Mouse (Mus musculus) cerebellum, postnatal 25 days (tissue): ENCODE measurements at regions not wholly inside any gene's neighbourhood (a gene's known extent, or its start where the extent isn't known, plus 50 kb on each side); places are given as distances from the start of the nearest gene placed in this dataset.
A peak's percentile ranks its signal among the peaks of the same experiment; 100 is the strongest.
"Not testable (repeated sequence)": the region's sequence is repeated elsewhere in the genome, so short reads cannot be mapped to it uniquely, and the experiment has no call there.

Experiments used
- DNase-seq, 2 experiments: peaks; one replicate each; pipeline ENCODE4 v3.0.0; 2021; ENCODE audit warnings: mixed read lengths in 2 of 2

GRCm38 (mm10) chr6:31898609-31899008, 151.4 kb upstream of the 1700012A03Rik start:
- no peak for DNase-seq

GRCm38 (mm10) chr6:31897001-31897400, 153.0 kb upstream of the 1700012A03Rik start:
- DNase-seq, result peak in 1 of 2 experiments; percentile 26

DNA sequence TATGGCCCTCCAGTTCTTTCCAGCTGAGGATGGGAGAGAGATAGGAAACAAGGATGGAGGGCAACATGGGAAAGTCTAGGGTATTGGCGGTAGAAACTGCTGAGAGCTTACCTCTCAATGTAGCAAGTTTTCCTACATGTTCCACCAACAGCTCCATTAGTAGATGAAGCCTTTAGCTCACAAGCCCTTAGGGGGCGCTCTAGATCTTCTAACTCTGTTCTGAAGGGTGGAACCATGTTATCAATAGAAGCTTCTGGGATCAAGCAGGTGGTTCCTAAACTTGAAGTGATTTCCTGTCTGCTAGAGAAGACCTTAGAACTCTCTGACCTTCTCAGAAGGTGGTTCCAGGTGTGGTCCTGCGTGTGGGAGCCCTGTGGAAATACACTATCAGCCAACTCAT, 154.2 kb upstream of the 1700012A03Rik start:
- peak in 1 of 2 experiments; percentile 27 for DNase-seq

DNA sequence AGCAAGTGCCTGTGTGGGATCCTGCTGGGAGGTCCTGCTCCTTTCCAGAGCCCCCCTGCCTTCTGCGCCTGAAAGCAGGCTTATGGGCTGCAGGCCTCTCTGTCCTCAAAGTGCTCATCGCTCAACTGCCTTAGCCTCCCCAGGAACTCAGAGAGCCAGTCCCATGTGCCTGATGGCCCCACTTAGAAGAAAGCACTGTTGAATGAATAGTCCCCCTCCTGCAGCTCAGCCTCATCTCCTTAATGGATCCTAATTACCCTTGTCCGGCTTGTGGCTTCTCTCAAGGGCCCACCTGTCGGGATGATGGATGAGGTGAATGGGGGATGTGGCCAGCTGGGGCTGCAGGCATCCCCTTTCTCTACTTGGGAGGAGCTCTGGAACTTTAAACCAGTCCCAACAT, 163.1 kb upstream of the 1700012A03Rik start:
- no peak for DNase-seq

GRCm38 (mm10) chr6:31885196-31885595, 164.8 kb upstream of the 1700012A03Rik start:
- DNase-seq, result not testable (repeated sequence)

DNA sequence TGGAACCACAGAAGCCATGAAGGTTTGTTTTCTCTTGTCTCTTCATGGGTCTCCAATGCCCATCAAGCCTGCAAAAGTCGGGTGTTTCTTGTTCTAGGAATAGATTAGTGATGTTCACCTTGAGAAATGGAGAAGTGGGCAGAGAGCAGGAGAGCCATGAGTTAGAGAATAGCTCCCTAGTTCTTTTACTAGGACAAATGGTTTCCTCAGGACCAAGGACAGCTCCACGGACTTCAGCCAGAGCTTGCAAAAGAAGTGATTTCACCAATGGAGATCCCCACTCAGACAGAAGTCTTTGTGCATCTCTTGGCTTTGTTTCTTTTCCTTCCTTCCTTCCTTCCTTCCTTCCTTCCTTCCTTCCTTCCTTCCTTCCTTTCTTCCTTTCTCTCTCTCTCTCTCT, 166.3 kb upstream of the 1700012A03Rik start:
- DNase-seq, result no peak

DNA sequence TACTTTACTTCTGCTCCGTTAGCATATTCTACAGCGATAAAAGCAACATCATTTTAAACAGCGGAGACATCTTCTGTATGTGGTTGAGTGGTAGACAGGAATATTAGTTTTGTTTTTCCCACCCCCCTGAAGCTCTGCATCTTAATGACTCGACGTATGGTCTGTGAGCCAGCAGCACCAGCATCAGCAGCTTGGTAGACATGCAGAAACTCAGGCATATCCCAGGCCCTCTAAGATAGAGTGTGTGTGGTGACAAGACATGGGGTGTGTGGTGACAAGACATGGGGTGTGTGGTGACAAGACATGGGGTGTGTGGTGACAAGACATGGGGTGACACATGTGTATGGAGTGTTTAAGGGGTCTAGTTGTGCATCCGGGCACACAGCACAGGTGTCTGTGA, 175.4 kb upstream of the 1700012A03Rik start:
- no peak for DNase-seq

- peak in 1 of 2 experiments; percentile 9 for DNase-seq
Observed at GRCm38 (mm10) chr6:31873911-31874310, 176.1 kb upstream of the 1700012A03Rik start.

GRCm38 (mm10) chr6:31871766-31872165, 178.3 kb upstream of the 1700012A03Rik start:
- DNase-seq, result no peak

GRCm38 (mm10) chr6:31861996-31862395, 188.1 kb upstream of the 1700012A03Rik start:
- DNase-seq, result no peak

GRCm38 (mm10) chr6:31859621-31860020, 190.4 kb upstream of the 1700012A03Rik start:
- no peak for DNase-seq

GRCm38 (mm10) chr6:31854261-31854660, 195.8 kb upstream of the 1700012A03Rik start:
- no peak for DNase-seq

DNA sequence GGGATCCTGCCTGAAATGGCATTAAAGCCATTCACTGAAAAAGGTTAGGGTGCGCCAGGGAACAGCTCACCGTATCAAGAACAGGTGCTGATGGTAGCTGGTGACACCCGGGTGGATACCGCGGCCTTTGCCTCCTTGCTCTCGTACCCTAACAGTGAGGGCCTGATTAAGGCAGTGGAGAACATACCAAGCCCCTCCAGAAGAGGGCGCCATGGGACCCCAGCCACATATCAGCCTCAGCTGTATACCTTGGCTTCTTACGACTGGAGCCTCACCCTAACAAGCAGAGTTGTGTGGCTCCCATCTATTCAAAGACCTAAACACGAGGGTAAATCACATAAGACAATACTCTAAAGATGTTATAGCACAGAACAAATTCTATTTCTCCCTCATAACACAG, 203.7 kb upstream of the 1700012A03Rik start:
- peak in 1 of 2 experiments; percentile 19 for DNase-seq

DNA sequence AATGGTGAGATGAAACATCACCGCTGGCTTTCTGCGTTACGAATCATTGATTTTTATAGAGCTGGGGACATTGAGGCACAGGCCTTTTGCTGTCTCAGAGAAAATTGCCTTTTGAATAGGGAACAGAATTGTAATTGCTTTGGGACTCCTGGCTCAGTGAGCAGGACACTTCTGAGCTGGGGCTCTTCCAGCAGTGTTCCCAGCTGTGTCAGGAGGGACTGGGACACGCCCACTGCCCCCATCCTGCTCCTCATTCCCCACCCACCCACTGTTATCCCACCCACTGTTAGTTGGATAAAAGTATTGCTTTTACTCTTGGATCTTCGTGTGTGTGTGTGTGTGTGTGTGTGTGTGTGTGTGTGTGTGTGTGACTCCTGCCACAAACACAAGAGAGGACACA, 204.4 kb upstream of the 1700012A03Rik start:
- DNase-seq, result no peak

GRCm38 (mm10) chr6:31840621-31841020, 209.4 kb upstream of the 1700012A03Rik start:
- DNase-seq, result peak in 1 of 2 experiments; percentile 26

DNA sequence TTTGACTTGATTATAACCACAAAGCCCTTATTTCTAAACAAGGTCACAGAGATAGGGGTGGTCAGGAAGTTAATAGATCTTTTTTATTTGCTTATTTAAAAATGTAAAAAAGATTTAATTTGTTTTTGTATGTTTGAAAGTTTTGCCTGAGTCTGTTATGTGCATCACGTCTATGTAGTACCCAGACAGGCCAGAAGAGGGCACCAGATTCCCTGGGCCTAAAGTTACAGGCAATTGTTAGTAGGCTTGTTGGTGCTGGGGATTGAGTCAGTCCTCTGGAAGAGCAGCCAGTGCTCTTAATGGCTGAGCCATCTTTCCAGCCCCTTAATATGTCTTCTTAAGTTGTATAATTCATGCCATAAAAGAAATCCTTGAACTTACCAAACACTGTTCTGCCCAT, 211.5 kb upstream of the 1700012A03Rik start:
- DNase-seq, result peak in 1 of 2 experiments; percentile 35

DNA sequence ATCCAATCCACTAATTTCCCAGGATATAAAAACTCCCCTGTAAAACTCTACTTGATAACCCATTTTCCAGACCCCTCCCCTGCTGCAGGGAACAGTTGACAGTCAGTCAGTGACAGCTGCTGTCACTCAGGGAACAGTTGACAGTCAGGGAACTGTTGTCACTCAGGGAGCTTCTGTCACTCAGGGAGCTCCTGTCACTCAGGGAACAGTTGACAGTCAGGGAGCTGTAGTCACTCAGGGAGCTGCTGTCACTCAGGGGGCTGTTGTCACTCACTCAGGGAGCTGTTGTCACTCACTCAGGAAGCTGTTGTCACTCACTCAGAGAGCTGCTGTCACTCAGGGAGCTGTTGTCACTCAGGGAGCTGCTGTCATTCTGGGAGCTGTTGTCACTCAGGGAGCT, 214.3 kb upstream of the 1700012A03Rik start:
- no peak for DNase-seq

DNA sequence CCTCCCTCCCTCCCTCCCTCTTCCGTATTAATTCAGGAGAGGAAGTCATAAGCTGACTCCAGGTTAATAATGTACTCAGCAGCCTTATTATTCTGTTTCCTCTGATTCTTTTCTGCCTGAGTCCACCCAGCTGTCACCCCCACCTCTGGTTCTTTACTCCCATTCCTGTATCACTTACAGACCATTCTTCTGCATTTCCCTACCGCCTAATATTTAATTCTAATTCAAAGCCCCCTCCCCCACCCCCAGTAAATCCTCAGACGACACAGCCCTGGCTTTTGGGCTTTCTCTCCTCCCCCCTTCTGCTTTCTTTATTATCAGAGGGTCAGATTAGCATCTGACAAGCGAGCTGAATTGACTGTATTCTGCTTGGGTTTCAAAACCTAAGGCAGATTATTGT, 215.5 kb upstream of the 1700012A03Rik start:
- no peak for DNase-seq

DNA sequence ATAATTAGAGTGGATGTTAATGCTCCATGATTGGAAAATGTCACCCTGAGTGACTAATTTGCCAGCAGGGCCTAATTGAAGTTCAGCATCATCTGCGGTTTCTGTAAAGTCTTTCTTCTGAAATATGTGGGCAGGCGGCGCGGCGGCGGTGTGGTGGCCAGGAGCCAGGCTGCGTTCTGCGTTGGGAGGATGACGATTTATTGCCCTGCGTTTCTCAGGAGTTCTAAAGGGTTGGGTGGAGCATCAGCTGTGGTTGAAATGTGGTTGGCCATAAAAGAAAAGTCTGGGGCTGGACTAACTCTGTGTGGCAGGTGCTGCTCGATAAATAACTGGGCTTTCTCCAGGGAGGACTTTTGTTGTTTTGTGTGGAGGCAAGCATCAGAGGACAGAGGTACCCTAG, 219.4 kb upstream of the 1700012A03Rik start:
- DNase-seq, result peak; percentile 27 to 45

GRCm38 (mm10) chr6:31823616-31824015, 226.4 kb upstream of the 1700012A03Rik start:
- peak; percentile 49 to 68 for DNase-seq

DNA sequence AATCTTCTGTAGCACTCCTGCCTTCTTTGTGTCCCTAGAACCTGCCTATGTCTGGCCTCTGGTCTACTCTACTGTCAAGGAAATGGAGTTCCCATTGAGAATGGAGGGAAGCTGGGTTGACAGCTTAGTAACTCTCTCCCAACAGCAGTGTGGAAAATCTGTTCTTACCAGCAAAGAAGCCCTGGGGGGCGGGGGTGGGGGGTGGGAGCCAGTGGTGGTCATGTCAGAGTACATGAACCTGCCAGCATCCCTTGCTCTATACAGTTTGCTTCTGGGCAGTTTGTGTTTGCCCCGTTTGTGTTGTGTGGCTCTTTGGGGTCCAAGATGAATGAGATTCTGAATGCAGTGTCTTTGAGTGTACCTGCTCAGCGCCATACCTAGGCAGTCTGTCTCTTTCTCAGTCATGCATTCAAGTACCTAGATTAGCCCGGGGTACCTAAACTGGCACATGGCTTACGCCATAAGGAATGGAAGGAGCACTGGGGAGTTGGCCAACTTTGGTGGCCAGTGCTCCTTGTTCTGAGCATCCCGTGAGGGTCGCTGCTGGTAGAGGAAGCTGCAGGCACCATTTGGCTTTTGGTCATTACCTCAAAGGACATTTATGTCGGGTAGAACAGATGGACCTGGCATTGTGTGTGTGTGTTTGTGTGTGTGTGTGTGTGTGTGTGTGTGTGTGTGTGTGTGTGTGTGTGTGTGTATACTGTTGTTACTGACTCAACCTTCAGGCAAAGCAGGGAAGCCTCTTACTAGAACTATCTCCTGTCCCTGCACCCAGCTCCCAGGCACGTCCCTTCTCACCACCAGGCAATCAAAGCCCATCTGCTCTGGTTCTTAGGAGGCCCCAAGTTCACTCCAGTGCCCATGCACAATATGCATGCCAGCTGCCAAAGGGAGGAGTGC, 227.6 kb upstream of the 1700012A03Rik start:
- peak; percentile 55 to 62 for DNase-seq

DNA sequence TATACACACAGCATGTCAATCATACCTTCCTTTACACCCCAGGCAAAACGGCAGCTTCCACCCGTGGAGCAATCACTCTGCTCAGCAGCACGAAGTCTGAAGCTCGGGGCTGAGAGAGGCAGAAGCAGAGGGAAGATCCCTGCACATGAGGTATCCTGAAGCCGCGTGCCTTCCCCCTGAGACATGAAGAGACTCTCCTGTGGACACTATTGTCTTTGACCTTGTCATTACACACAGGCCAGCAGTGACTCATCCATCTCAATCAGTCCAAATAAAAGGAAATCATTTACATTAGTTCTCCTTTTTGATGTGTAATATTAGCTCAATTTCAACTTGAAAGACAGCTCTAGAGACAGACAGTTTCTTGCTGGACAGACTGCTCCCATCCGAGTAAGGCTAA, 228.4 kb upstream of the 1700012A03Rik start:
- DNase-seq, result no peak

GRCm38 (mm10) chr6:31817640-31818039, 232.4 kb upstream of the 1700012A03Rik start:
- no peak for DNase-seq

- no peak for DNase-seq
Observed at GRCm38 (mm10) chr6:31811890-31812289, 238.2 kb upstream of the 1700012A03Rik start.
